10 mouse cellular contexts compared by ENCODE assay signal in the genomic region with DNA sequence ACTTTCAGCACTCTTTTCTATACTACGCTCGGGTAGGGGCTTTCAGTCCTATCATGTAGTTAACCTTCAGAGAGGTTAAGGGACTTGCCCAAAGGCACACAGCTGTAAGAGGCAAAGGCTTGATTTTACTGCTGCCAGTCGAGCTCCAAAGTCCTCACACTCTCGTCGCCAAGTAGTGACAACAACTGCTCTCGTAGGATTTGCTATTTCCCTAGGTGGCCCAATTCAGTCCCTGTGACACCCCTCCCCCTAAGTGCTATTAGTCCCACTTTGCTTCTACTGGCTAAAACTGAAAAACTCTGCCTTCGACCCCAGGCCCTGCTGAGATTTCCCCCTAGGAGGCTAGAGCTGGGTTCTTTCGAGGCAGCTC. TPM values are rescaled to one million over a fixed set of nuclear protein-coding genes. Genes with fewer than 3 reads are reported as not detected.
DNase-seq lines count a peak whose midpoint lies in the region; ATAC-seq and TF ChIP-seq lines count a peak whose summit lies in the region.
"Had no signal": no experiment of that assay in that cellular context is flagged by ENCODE, and none has a peak within 500 bp of the region (broad histone marks: within the 10 kb centered on the region; RNA-seq: fewer than 3 reads in every experiment).

No protein-coding gene starts in this region.

- peak overlapping the region; percentile 93 for H3K9ac ChIP-seq in heart, embryonic 13.5 days
- peak overlapping the region; percentile 79 for H3K9ac ChIP-seq in ES-E14 (ENCODE audit: insufficient read depth, low read depth, low read length, poor library complexity, severe bottlenecking)
- H3K9ac ChIP-seq in hindbrain, embryonic 14.5 days: peak overlapping the region; percentile 55
- peak overlapping the region; percentile 64; the same call in 1 of the 2 replicates for H3K9ac ChIP-seq in midbrain, embryonic 12.5 days (replicated peaks)

- in situ Hi-C loops in ES-E14 (cut with MboI; ENCODE audit: low sequenced_read_pairs in 2 of 2, unreplicated experiment in 2 of 2): no loop called here

- peak overlapping the region; percentile 85 for H3K4me3 ChIP-seq in heart, embryonic 13.5 days
- H3K4me3 ChIP-seq in ES-E14 (ENCODE audit: insufficient read depth in 1 of 2, low read depth in 1 of 2, low read length in 2 of 2, poor library complexity in 1 of 2, severe bottlenecking in 1 of 2): peak overlapping the region; percentile 90 to 91
- peak overlapping the region; percentile 44 for H3K4me3 ChIP-seq in hindbrain, embryonic 14.5 days (replicated peaks; ENCODE audit: low read length)
- H3K4me3 ChIP-seq in midbrain, embryonic 12.5 days: peak overlapping the region; percentile 57

- peaks cover 16% of the 10 kb centered on the region for H3K36me3 ChIP-seq in heart, embryonic 13.5 days
- H3K36me3 ChIP-seq in ES-E14 (ENCODE audit: control insufficient read depth, insufficient read depth, low read length, poor library complexity, severe bottlenecking): peaks cover 2% of the 10 kb centered on the region; the same call in 1 of the 2 replicates
- H3K36me3 ChIP-seq in hindbrain, embryonic 14.5 days (replicated peaks; ENCODE audit: control insufficient read depth, insufficient read depth): no peaks in the 10 kb centered on the region
- no peaks in the 10 kb centered on the region for H3K36me3 ChIP-seq in midbrain, embryonic 12.5 days

- peak overlapping the region; percentile 53 for H3K27ac ChIP-seq in heart, embryonic 13.5 days (replicated peaks)
- no peak overlapping the region for H3K27ac ChIP-seq in ES-E14 (ENCODE audit: insufficient read depth, low read depth, low read length, poor library complexity, severe bottlenecking)
- no peak overlapping the region for H3K27ac ChIP-seq in hindbrain, embryonic 14.5 days
- no peak overlapping the region for H3K27ac ChIP-seq in midbrain, embryonic 12.5 days (replicated peaks)

- no peaks in the 10 kb centered on the region for H3K27me3 ChIP-seq in heart, embryonic 13.5 days (replicated peaks)
- peaks cover 28% of the 10 kb centered on the region for H3K27me3 ChIP-seq in hindbrain, embryonic 14.5 days (ENCODE audit: control insufficient read depth, insufficient read depth, low read length)
- peaks cover 39% of the 10 kb centered on the region for H3K27me3 ChIP-seq in midbrain, embryonic 12.5 days
- H3K27me3 ChIP-seq: Patski had no signal

- H3K4me2 ChIP-seq in heart, embryonic 13.5 days: peak overlapping the region; percentile 90
- H3K4me2 ChIP-seq in hindbrain, embryonic 14.5 days (replicated peaks): peak overlapping the region; percentile 79
- peak overlapping the region; percentile 75 for H3K4me2 ChIP-seq in midbrain, embryonic 12.5 days (replicated peaks)

- no peak for DNase-seq in heart, postnatal 25 days (ENCODE audit: low spot score)
- no peak for DNase-seq in ES-E14 (ENCODE audit: low read depth, low spot score)
- DNase-seq in hindbrain, embryonic 14.5 days (ENCODE audit: low spot score): no peak
- DNase-seq in testis, postnatal 10 days (ENCODE audit: low spot score): no peak
- DNase-seq in right cerebral cortex, adult 18-20 months: no peak
- no peak for DNase-seq in urinary bladder, postnatal 14 days (ENCODE audit: low spot score)

- 5% methylated on average over 8 of the region's 8 CpGs for WGBS in heart, embryonic 13.5 days
- 10% methylated on average over 8 of the region's 8 CpGs for WGBS in hindbrain, embryonic 14.5 days
- 5% methylated on average over 8 of the region's 8 CpGs for WGBS in midbrain, embryonic 12.5 days

- intact Hi-C loops in heart, postnatal 25 days (cut with DNase I): no loop called here

- H3K9me3 ChIP-seq in heart, embryonic 13.5 days: no peaks in the 10 kb centered on the region
- no peaks in the 10 kb centered on the region for H3K9me3 ChIP-seq in ES-E14 (ENCODE audit: control insufficient read depth, insufficient read depth, low read depth, low read length)
- no peaks in the 10 kb centered on the region for H3K9me3 ChIP-seq in hindbrain, embryonic 14.5 days (ENCODE audit: control insufficient read depth, low read length)
- H3K9me3 ChIP-seq in midbrain, embryonic 12.5 days: no peaks in the 10 kb centered on the region

- H3K4me1 ChIP-seq in heart, embryonic 13.5 days: peaks cover 48% of the 10 kb centered on the region
- H3K4me1 ChIP-seq in ES-E14 (ENCODE audit: control insufficient read depth in 2 of 2, insufficient read depth in 2 of 2, low read length in 2 of 2, poor library complexity in 1 of 2): peaks cover 2 to 16% of the 10 kb centered on the region in 2 experiments; a peak in 2 of 4 replicates
- H3K4me1 ChIP-seq in hindbrain, embryonic 14.5 days (replicated peaks; ENCODE audit: control insufficient read depth, insufficient read depth, low read length): 0 out of 2 replicates have a peak, but pooled peaks cover 11% of the 10 kb centered on the region
- H3K4me1 ChIP-seq in midbrain, embryonic 12.5 days: peaks cover 22% of the 10 kb centered on the region

- no peak for ATAC-seq in heart, embryonic 13.5 days (ENCODE audit: extremely low read depth, insufficient number of reproducible peaks, low FRiP score, low TSS enrichment)
- ATAC-seq in hindbrain, embryonic 14.5 days (ENCODE audit: low FRiP score): no peak
- ATAC-seq in midbrain, embryonic 12.5 days (ENCODE audit: low FRiP score, low read depth): no peak

TF ChIP-seq in ES-E14, 5 proteins besides CTCF, POLR2A, EP300 and RAD21:
- no peak for TF ChIP-seq ZNF384 (IDR thresholded peaks at IDR 0.05; ENCODE audit: low read depth, low read length)
- TF ChIP-seq HCFC1 (IDR thresholded peaks at IDR 0.05; ENCODE audit: borderline replicate concordance, insufficient read depth, low read length): no peak

RNA-seq across cellular contexts. Expression of a gene that starts 0.5 kb away (rescaled TPM):
- polyA plus RNA-seq in heart, embryonic 13.5 days (2015; fragmentation: Nextera tagmentation; extraction: Ambion mirVana): 25.0 and 25.1 TPM in 2 replicates
- 1 to 10 TPM; 4.6 to 6.4 TPM for total RNA-seq in heart, postnatal 25 days (2021)
- 10.9 and 15.5 TPM in 2 replicates for total RNA-seq in ES-E14 (2012; rRNA removed)
- 5.8 and 7.2 TPM in 2 replicates for polyA plus RNA-seq in hindbrain, embryonic 14.5 days (2014; fragmentation: Nextera tagmentation; extraction: Ambion mirVana)
- 6.7 and 10.3 TPM in 2 replicates for polyA plus RNA-seq in midbrain, embryonic 12.5 days (2016; fragmentation: Nextera tagmentation; extraction: Ambion mirVana)

RNA-seq across cellular contexts. Expression of a gene that starts 38.5 kb away (rescaled TPM):
- polyA plus RNA-seq in heart, embryonic 13.5 days (2015; fragmentation: Nextera tagmentation; extraction: Ambion mirVana): 0.94 and 1.1 TPM in 2 replicates
- 1 to 10 TPM; 5.0 to 6.7 TPM for total RNA-seq in heart, postnatal 25 days (2021)
- total RNA-seq in ES-E14 (2012; rRNA removed): 0.58 and 1.1 TPM in 2 replicates
- polyA plus RNA-seq in hindbrain, embryonic 14.5 days (2014; fragmentation: Nextera tagmentation; extraction: Ambion mirVana): 4.1 and 5.9 TPM in 2 replicates
- 1.5 and 1.9 TPM in 2 replicates for polyA plus RNA-seq in midbrain, embryonic 12.5 days (2016; fragmentation: Nextera tagmentation; extraction: Ambion mirVana)

RNA-seq across cellular contexts. Expression of a gene that starts 40.7 kb away (rescaled TPM):
- 31.6 and 35.5 TPM in 2 replicates for polyA plus RNA-seq in heart, embryonic 13.5 days (2015; fragmentation: Nextera tagmentation; extraction: Ambion mirVana)
- 10 to 100 TPM; 35.3 to 44.0 TPM for total RNA-seq in heart, postnatal 25 days (2021)
- total RNA-seq in ES-E14 (2012; rRNA removed): 45.6 and 51.5 TPM in 2 replicates
- polyA plus RNA-seq in hindbrain, embryonic 14.5 days (2014; fragmentation: Nextera tagmentation; extraction: Ambion mirVana): 37.3 and 40.7 TPM in 2 replicates
- polyA plus RNA-seq in midbrain, embryonic 12.5 days (2016; fragmentation: Nextera tagmentation; extraction: Ambion mirVana): 58.0 and 63.2 TPM in 2 replicates

RNA-seq across cellular contexts. Expression of a gene that starts 59.6 kb away (rescaled TPM):
- not detected in 2 replicates for polyA plus RNA-seq in heart, embryonic 13.5 days (2015; fragmentation: Nextera tagmentation; extraction: Ambion mirVana)
- total RNA-seq in heart, postnatal 25 days (2021): under 1 TPM in 1 of 2 experiments, not detected in 1; 0.22 TPM
- total RNA-seq in ES-E14 (2012; rRNA removed): not detected in 2 replicates
- polyA plus RNA-seq in hindbrain, embryonic 14.5 days (2014; fragmentation: Nextera tagmentation; extraction: Ambion mirVana): not detected in 2 replicates
- not detected in 2 replicates for polyA plus RNA-seq in midbrain, embryonic 12.5 days (2016; fragmentation: Nextera tagmentation; extraction: Ambion mirVana)
- total RNA-seq: layer of hippocampus, postnatal 25 days had no signal
